Mouse (Mus musculus): ENCODE data around the gene H2al2a. TPM values are rescaled to one million over a fixed set of nuclear protein-coding genes. Genes with fewer than 3 reads are reported as not detected.

Gene H2al2a
- total RNA-seq (2022): not detected

- DNase-seq (ENCODE audit: low spot score in 2 of 2): no peak
Observed at GRCm38 (mm10) chr2:17996858-17997257, at the start of gene H2al2a. Gene H2al2a, minus strand, starts transcription at chr2:17996958.

GRCm38 (mm10) chr2:18046186-18046585 lies 49.4 kb upstream of the H2al2a start:
- DNase-seq (ENCODE audit: low spot score in 2 of 2): no peak

DNA sequence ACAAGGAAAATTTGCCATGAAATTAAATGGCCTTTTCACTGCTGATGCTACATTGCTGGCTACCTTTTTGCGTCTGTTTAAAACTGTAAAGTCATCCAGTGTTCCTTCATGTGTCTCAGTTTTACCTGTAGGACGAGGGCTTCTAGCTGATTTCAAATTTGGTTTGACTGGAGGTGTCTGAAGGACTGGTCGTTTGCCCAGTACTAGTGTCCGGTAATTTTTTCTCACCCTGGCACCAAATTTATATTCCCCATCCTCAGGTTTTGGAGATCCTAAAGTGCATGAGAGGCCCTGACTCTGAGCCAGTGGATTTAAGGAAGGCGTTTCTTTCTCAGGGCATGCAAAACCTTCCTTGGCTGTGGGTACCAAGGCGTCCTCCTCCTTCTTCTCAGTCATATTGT lies 49.0 kb upstream of the H2al2a start:
- no peak for DNase-seq (ENCODE audit: low spot score in 2 of 2)

DNA sequence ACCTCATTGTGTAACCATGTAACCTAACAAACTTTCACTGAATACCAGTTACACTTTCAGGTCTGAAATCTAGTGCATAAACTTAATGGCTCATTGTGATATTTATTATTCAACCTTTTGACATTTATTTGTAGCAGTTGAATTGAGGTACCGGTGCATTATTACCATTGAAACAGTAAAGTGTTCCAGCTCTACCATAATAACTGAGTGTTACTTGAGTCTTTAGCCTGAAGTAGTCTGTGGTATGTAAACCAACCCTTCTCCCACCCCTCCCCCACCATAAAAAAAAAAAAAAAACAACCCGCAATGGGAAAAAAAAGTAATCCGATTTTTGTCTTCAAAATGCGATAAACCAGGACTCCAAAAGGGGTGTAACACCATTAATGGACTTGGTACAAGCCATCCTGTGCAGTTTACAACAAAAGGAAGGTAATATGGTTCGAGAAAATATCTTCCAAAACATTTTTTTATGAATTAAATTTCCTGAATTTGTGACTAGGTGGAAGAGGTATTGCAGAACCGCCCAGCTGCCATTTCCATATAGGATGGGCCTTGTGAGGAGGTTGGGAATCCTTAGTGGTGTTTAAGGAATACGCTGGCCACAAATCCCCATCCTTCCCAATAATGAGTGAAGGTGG lies 48.5 kb upstream of the H2al2a start:
- no peak for DNase-seq (ENCODE audit: low spot score in 2 of 2)

- no peak for DNase-seq (ENCODE audit: low spot score in 2 of 2)
Observed at GRCm38 (mm10) chr2:18041199-18041885, 44.6 kb upstream of the H2al2a start.

DNA sequence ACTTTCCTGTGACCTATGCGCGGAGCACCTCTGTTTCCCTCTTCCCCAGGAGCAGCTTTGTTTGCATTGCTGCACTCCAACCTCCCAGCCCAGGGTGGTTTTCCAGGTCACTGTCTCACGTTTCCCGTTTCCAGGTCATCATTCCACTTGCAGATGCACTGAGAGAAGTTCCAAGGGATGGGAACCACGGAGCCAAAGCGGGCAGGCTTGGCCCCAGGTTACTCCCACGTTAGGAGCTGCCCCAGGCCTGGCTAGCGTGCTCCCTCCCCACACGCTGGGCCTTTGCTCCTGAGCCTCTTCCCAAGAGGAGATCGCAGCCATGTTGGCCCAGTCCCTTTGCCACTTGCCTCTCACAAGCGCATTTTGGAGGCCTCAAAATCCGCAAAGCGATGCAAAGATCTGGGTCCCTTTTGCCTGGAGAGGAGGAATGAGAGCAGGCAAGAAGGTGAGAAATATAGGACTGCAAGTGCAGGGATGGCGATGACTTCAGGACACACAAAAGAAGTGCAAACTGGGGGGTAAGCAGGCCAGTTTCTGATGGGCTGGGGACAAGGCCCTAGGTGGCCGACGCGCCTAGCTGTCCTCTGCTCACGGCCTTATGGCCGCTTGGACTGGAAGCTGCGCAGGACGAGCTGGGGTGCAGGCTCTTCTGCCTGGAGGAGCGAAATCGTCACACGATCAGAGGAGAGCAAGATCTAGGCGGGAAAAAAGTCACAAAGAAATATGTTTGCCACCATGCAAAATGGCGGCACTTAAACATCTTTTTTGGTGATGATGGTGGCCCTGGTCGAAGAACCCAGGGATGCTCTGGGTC lies 43.8 kb upstream of the H2al2a start:
- DNase-seq (ENCODE audit: low spot score in 2 of 2): no peak

DNA sequence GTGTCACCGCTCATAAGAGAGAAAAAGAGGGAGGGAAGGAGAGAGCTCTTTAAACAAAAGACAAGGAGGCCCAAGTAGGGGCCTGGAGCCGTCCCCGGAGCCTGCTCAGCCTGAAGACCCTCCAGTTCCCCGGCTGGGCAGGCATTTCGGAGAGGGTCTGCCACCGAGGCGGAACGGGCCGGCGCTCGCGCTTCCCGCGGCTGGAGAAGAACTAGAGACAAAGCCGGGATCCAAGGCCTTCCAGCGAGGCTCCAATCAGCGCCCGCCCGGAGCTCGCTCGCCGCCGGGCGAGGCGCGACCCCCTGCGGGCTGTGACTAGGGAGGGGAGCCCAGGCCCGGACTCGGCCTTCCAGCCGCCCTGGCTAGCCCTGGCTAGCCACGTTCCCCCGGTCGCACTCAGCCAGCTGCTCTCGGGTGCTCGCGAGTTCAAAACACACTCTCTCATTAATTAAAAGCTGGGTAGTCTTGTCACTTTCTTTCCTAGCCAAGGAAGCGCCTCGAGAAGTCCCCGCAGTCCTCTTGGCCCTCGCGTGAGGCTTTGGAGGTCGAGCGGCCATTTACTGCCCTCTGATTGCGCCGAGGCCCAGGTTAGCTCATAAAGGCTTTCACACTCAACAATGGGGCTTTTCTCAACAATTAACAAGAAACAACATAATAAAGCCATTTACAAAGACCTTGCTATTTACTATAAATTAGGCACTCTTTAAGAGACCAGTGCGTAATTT lies 43.0 kb upstream of the H2al2a start:
- no peak for DNase-seq (ENCODE audit: low spot score in 2 of 2)

DNA sequence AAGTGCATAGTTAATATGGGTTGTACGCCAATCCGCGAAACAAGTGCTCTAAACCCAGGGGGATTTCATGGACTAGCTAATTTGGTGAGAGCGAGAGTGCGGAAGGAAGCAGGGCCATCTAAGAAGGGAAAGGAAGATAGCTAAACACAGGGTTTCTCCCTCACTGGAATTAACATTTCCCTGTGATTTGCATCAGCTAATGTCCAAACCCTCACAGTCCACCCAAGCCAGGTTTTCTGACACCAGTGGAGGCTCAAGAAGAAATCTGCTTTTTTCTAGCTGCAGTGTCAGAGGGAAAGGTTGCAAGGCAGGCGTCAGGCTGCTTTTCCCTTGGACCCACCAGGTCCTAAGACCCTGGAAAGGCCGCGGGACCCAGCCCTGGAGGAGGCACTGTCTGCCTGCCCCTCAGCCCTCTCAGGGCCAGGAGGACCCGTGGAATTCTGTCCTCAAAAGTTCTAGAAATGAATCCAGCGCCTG lies 42.2 kb upstream of the H2al2a start:
- no peak for DNase-seq (ENCODE audit: low spot score in 2 of 2)

- no peak for DNase-seq (ENCODE audit: low spot score in 2 of 2)
Observed at GRCm38 (mm10) chr2:18038141-18038752, 41.5 kb upstream of the H2al2a start.

- DNase-seq (ENCODE audit: low spot score in 2 of 2): no peak
Observed at GRCm38 (mm10) chr2:18037491-18037890, 40.7 kb upstream of the H2al2a start, which contains the start of gene A930004D18Rik. Gene A930004D18Rik, minus strand, starts transcription at chr2:18037737.

DNA sequence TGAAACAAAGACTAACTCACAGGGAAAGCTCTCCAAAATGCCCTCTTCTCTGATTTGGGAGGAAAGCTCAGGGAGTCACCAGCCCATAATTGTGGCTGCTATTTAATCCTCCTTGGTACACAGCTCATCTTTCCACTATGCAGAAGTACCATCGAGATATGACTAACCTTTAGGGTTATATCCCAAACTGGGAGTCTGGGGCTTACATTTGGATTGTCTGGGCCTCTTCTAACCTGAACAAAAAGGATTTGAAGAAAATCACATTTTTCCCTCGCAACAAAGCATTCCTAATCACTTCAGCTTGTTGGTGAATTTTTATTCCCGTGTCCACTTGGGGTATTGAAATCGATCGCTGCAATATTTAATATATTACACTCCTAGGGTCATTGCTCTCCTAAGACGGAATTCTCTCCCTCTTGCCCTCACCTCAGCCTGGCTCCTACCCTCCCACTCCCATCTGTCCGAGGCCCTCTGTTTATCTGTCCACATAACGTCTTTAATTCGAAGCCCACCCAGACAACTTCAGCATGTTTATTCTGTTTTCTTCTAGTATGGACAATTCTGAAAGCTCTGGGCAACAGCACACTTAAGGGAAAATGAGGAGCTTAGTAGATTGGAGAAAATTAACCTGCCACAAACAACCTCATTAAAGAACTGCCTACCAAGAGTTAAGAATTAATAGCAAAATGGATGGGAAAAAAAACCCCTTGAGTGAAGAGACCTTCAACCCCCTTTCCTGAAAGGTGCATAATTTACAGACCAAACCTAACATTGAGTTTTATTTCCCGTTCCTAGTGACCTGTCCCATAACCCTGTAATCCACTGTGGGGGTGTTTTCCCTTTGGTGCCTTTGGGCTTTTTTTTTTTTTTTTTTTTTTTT lies 37.9 kb upstream of the H2al2a start:
- DNase-seq (ENCODE audit: low spot score in 2 of 2): no peak

DNA sequence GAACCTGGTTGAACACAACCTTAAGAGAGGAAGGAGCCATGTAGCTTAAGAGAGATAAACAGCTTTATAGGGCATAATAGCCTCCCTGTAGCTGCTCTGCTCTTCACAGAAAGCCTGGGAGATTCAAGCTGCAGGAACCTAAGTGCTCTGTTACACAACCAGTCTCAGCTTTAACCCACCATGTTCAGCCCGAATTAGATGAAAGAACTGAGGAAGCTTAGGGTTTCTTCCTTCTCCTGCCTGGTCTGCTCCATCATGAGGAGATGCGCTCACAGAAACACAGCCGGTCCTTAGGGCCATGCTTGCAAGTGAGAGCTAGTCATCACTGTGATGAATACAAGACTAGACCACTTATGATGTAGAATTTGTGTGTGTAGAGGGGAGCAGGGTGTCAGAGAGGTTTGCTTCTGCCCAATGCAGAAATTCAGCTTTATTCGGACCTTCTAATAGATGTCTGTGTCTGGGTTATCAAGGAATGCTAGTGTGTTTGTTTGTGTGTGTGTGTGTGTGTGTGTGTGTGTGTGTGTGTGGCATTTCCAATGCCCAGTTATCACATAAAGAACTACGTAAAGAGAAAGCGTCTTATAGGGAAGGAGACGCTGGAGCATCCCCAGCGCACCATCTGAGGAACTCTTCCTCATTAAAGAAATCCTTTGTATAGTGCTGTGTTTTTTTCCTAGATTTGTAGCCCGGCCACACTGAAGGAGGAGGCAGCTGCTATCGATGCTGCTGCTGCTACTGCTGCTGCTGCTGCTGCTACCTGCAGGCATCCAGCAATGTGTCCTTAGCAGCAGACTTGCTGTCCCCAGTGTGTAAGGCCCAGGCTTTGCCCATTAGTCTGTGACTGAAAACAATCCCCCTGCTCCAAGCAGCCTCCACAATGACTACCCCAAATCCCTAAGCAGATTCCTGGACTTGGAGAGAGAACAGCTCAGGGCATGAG lies 36.7 kb upstream of the H2al2a start:
- DNase-seq (ENCODE audit: low spot score in 2 of 2): no peak

- DNase-seq (ENCODE audit: low spot score in 2 of 2): no peak
Observed at GRCm38 (mm10) chr2:18032538-18032895, 35.8 kb upstream of the H2al2a start.

GRCm38 (mm10) chr2:18031831-18032537 lies 35.2 kb upstream of the H2al2a start:
- no peak for DNase-seq (ENCODE audit: low spot score in 2 of 2)

DNA sequence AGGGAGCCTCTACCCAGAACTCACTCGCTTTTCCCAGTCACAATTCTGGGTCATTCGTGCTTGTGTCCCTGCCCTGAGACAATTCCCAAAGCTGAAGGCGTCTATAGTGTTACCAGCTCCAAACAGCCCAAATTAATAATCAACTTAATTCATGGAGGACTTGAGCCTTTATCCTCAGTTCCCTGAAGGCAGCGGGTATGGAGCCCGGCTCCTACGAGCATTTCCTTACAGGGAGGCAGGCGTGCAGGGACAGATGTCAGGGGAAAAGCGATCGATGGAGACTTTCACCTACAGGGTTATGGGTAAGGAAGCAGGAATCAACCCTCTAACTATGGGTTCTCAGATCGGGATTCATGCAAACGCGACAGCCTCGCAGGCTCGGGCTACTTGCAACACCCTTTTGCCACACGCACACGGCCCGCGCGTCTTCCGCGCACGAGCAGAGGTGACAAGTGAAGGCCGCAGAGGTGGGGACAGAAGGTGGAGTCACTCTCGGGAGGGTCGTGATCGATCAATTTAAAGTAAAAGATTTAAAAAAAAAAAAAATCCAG lies 34.6 kb upstream of the H2al2a start:
- DNase-seq (ENCODE audit: low spot score in 2 of 2): no peak

GRCm38 (mm10) chr2:18030581-18030980 lies 33.8 kb upstream of the H2al2a start:
- no peak for DNase-seq (ENCODE audit: low spot score in 2 of 2)

- no peak for DNase-seq (ENCODE audit: low spot score in 2 of 2)
Observed at GRCm38 (mm10) chr2:18029656-18030055, 32.9 kb upstream of the H2al2a start.
